Mouse (Mus musculus) lung, embryonic 16.5 days (tissue): ENCODE data around the gene Dock9. TPM values are rescaled to one million over a fixed set of nuclear protein-coding genes. Genes with fewer than 3 reads are reported as not detected.

ENCODE experiments used
- ATAC-seq: fragments of 200-750 bp; cut with Nextera tagmentation; 2 replicates; pipeline ENCODE4 v1.8.0; 2017; ENCODE audit warnings: low read depth, mild to moderate bottlenecking, moderate library complexity
- H3K27ac ChIP-seq: fragments of 300-500 bp; sonication (generic); 2 replicates; pipeline ENCODE4 v1.5.1; 2014; ENCODE audit warnings: mild to moderate bottlenecking, control low read depth, low read length
- H3K27me3 ChIP-seq: fragments of 300-500 bp; sonication (generic); 2 replicates; pipeline ENCODE4 v1.6.1; 2014; ENCODE audit warnings: low read depth, low read length, mixed read lengths; ENCODE audit not compliant: control insufficient read depth, insufficient read depth
- H3K36me3 ChIP-seq: fragments of 300-500 bp; sonication (generic); 2 replicates; pipeline ENCODE4 v1.6.1; 2014; ENCODE audit warnings: low read length; ENCODE audit not compliant: control insufficient read depth, insufficient read depth
- H3K4me1 ChIP-seq: fragments of 300-500 bp; sonication (generic); replicated peaks from 2 replicates; pipeline ENCODE4 v1.6.1; 2014; ENCODE audit warnings: low read length, mixed read lengths; ENCODE audit not compliant: control insufficient read depth, insufficient read depth
- H3K4me2 ChIP-seq: fragments of 300-500 bp; sonication (generic); 2 replicates; pipeline ENCODE4 v1.6.1; 2014; ENCODE audit warnings: low read depth, low read length, control low read depth
- H3K4me3 ChIP-seq: fragments of 300-500 bp; sonication (generic); 2 replicates; pipeline ENCODE4 v1.5.1; 2014; ENCODE audit warnings: mild to moderate bottlenecking, low read length, control low read depth
- H3K9ac ChIP-seq: fragments of 300-500 bp; sonication (generic); 2 replicates; pipeline ENCODE4 v1.6.1; 2014; ENCODE audit warnings: low read length, control low read depth
- H3K9me3 ChIP-seq: fragments of 300-500 bp; sonication (generic); 2 replicates; pipeline ENCODE4 v1.6.1; 2016; ENCODE audit warnings: low read length; ENCODE audit not compliant: control insufficient read depth
- WGBS: fragments of 180-500 bp; shearing (Covaris S2); extraction: QIAGEN DNeasy Blood & Tissue Kit; methylation state at CpG from one replicate; pipeline ENCODE4 v1.1.7; 2014; 5-methylcytosine and 5-hydroxymethylcytosine counted together
- polyA plus RNA-seq: library from polyadenylated mRNA; unstranded; fragments of >200 nt; fragmentation: Nextera tagmentation; extraction: Ambion mirVana; gene quantifications from 2 replicates; pipeline ENCODE4 v1.2.1, GENCODE M21; 2015

Dock9 gene
- 14.3 and 15.1 TPM in 2 replicates for polyA plus RNA-seq

DNA sequence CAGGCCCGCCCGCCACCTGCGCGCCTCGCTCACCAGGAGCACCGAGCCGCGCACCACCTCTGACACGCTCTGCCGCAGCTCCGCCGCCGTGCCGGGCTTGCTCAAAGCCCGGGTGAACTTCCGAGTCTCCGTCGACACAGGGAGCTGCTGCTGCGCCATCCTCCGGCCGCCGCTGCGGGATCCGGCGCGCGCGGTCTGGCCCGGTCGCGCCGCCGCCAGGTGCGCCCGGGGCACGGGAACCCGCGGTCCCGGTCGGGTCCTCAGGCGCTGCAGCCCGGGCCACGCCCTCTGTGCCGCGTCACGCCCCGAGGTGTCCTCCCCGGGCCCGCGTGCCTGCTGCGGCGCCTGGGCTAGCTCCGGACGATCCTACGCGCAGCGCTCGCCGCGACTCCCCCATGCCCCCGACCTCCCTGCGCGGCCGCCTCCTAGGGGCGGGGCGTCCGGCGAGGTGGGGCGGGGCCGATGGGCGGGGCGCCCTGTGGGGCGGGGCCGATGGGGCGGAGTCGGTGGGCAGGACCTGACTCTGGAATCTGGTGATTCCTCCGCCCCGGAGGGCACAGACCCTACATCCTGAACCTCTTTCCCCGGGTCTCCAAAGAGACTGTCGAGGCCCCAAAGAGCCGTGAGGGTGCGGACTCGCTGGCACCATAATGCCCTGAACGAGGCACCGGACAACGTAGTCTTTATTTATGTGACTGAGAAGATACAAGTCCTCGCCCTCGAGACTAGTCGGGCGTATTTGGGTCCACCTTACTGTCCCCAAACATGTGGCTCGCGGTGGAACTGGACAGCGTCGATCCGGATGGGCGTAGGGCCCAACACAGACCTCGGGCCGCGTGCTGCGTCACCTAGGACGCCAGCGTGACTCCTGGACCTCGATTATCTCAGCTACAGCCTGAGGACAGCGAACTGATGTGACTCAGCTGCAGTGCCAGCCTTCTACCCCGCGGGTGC, at the start of gene Dock9:
TSS of gene Dock9 (minus strand) at position 381 of the 954 bp plus-strand sequence.
- peak; percentile 95 for ATAC-seq
- Histone ChIP-seq H3K27me3 (peaks cover 5% of the 10 kb centered on the region), H3K4me1 (peaks cover 7% of the 10 kb centered on the region), H3K4me3 (peak within 1 kb of the TSS; percentile 79), H3K4me2 (peak within 1 kb of the TSS; percentile 100), H3K9ac (peak within 1 kb of the TSS; percentile 81), H3K9me3 (no peaks in the 10 kb centered on the region), H3K27ac (peak within 1 kb of the TSS; percentile 94), H3K36me3 (no peaks in the 10 kb centered on the region)
- WGBS = under 1% methylated on average over 78 of the region's 106 CpGs

DNA sequence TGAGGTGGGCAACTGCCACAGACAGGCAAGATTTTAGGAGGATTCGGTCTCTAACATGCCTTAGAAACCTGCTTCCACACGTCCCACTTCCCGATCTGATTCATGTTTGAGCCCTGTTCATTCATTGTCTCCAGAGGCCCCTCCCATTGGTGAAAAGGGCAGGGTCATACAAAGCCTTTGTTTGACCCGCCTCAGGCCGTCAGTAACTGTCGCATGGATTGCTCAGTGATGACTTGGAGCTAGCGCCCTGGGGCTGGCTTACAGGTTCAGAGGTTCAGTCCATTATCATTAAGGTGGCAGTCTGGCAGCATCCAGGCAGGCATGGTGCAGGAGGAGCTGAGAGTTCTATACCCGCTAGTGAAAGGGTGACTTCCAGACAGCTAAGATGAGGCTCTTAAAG, 46.8 kb upstream of the Dock9 start:
- Histone ChIP-seq H3K27me3 (no peaks in the 10 kb centered on the region), H3K4me2 (no peak overlapping the region), H3K9ac (no peak overlapping the region), H3K4me3 (no peak overlapping the region), H3K36me3 (no peaks in the 10 kb centered on the region), H3K27ac (no peak overlapping the region), H3K4me1 (no peaks in the 10 kb centered on the region), H3K9me3 (no peaks in the 10 kb centered on the region; the same call in 1 of the 2 replicates)
- 65% methylated on average over 8 of the region's 8 CpGs for WGBS
- no peak for ATAC-seq

DNA sequence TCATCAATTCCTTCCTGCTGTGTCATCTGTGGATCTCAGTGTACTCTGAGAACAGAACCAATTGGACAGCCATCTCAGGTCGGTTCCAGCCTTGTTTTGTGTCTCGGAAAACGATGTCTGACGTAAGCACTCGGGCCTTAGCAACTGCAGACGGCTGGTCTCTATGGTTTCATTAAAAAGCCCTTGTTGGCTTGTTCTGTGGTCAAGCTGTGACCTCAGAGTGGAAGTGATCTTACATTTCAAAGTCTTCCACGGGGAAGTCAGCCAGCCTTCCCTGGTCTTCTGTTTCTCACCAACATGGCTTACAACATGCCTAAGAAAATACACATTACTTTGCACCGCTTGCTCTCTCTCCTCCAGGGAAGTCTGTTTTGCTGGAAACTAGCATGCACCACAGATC, 42.6 kb upstream of the Dock9 start:
- ATAC-seq = no peak
- H3K27me3 ChIP-seq = no peaks in the 10 kb centered on the region
- H3K4me1 ChIP-seq = no peaks in the 10 kb centered on the region
- no peak overlapping the region for H3K27ac ChIP-seq
- no peak overlapping the region for H3K4me2 ChIP-seq
- 79% methylated on average over 8 of the region's 8 CpGs for WGBS
- H3K36me3 ChIP-seq = no peaks in the 10 kb centered on the region
- H3K4me3 ChIP-seq = no peak overlapping the region
- H3K9ac ChIP-seq = no peak overlapping the region
- H3K9me3 ChIP-seq = peaks cover 6% of the 10 kb centered on the region

- Histone ChIP-seq H3K27ac (no peak overlapping the region), H3K4me2 (no peak overlapping the region), H3K4me1 (no peaks in the 10 kb centered on the region), H3K36me3 (no peaks in the 10 kb centered on the region), H3K9me3 (peaks cover 6% of the 10 kb centered on the region), H3K9ac (no peak overlapping the region), H3K4me3 (no peak overlapping the region), H3K27me3 (no peaks in the 10 kb centered on the region)
- WGBS = 90% methylated on average over 4 of the region's 4 CpGs
- no peak for ATAC-seq
Observed at GRCm38 (mm10) chr14:121838161-121838560, 40.5 kb upstream of the Dock9 start.

DNA sequence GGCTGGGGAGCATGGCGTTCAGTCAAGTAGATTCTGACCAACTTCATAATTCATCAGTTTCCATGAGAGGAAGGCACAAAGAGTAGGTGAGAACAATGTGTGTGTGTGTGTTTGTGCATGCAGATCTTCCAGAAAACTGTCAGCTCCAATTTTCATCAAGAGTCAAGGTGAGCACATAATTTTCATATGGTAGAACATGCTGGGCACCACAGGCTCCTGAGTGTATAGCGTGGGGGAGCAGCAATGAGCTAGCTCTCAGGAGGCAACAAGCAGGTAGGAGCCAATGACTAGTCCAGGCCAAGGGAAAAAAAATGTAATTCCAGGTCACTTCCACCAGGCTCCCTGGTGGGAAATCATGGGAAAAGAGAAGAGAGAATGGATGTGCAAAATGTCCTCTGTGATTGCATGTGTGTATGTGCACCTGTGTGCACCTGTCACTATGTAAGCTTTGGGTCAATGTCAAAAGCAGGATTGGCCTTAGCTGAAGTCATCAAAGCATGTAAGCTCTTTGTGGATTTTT, 35.4 kb upstream of the Dock9 start:
- H3K9me3 ChIP-seq = peaks cover 5% of the 10 kb centered on the region; the same call in 1 of the 2 replicates
- H3K4me3 ChIP-seq = no peak overlapping the region
- H3K9ac ChIP-seq = no peak overlapping the region
- H3K4me1 ChIP-seq = no peaks in the 10 kb centered on the region
- no peak for ATAC-seq
- H3K36me3 ChIP-seq = no peaks in the 10 kb centered on the region
- H3K27ac ChIP-seq = no peak overlapping the region
- no peak overlapping the region for H3K4me2 ChIP-seq
- WGBS = 70% methylated on average over 2 of the region's 2 CpGs
- H3K27me3 ChIP-seq = no peaks in the 10 kb centered on the region

DNA sequence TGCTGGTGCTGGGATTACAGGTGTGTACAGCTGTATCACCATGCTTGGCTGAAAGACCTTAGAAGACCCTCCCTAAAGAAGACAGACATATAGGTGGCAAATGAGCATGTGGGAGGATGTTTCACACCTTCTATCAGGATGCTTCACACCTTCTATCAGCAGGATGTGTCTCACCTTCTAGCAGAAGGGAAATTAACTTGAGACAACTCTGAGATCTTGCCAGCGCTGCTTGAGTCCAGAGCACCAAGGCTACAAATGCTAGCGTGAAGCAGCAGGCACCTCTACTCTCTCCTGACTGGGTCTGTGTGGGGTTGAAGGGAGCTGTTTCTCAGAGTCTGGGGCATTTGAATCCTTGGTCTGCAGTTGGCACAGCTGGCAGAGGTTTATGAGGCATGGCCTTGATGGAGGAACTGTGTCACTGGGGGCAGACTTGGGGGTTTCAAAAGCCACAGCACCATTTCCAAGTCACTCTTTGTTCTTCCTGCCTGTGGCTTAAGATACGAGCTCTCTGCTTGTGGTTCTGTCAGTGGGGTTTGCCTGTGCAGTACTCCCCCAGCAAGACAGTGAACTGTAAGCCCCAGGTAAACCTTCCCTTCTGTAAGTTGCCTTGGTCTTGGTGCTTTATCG, 32.3 kb upstream of the Dock9 start:
- 78% methylated on average over 4 of the region's 4 CpGs for WGBS
- Histone ChIP-seq H3K4me3 (no peak overlapping the region), H3K27me3 (no peaks in the 10 kb centered on the region), H3K4me2 (no peak overlapping the region), H3K4me1 (peaks cover 7% of the 10 kb centered on the region), H3K36me3 (no peaks in the 10 kb centered on the region), H3K27ac (no peak overlapping the region), H3K9me3 (peaks cover 2% of the 10 kb centered on the region; the same call in 1 of the 2 replicates), H3K9ac (no peak overlapping the region)
- ATAC-seq = no peak

DNA sequence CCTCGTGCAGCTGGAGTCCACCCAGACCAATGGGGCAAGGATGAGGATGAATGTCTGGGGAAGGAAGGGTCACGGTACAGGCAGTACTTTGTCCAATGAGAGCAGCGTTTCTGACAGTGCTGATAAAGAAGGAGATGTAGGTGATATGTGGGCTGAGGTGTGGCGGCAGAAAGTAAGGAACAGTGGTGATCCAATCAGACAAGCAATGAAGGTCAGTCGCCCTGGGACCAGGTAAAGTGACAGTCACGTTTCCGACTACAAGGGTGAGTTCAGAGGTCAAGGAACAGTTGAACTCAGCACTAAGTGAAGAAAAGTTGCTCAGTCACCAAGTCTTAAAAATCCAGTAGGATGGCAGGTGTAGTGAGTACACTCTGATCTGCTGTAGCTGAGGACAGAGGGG, 29.5 kb upstream of the Dock9 start:
- Histone ChIP-seq H3K4me1 (peaks cover 15% of the 10 kb centered on the region), H3K9ac (no peak overlapping the region), H3K36me3 (no peaks in the 10 kb centered on the region), H3K4me3 (no peak overlapping the region), H3K27ac (no peak overlapping the region), H3K9me3 (peaks cover 2% of the 10 kb centered on the region; the same call in 1 of the 2 replicates), H3K4me2 (no peak overlapping the region), H3K27me3 (no peaks in the 10 kb centered on the region)
- no peak for ATAC-seq
- WGBS = 67% methylated on average over 7 of the region's 7 CpGs

- ATAC-seq = peak; percentile 47; the same call in 1 of the 2 replicates
- H3K27ac ChIP-seq = peak overlapping the region; percentile 47
- H3K9me3 ChIP-seq = peaks cover 2% of the 10 kb centered on the region; the same call in 1 of the 2 replicates
Observed at GRCm38 (mm10) chr14:121825521-121826445, 28.1 kb upstream of the Dock9 start.

More at GRCm38 (mm10) chr14:121825521-121826445, 28.1 kb upstream of the Dock9 start:
- Histone ChIP-seq H3K36me3 (no peaks in the 10 kb centered on the region), H3K9ac (no peak overlapping the region), H3K4me1 (peaks cover 15% of the 10 kb centered on the region), H3K4me2 (no peak overlapping the region), H3K27me3 (no peaks in the 10 kb centered on the region), H3K4me3 (no peak overlapping the region)
- WGBS = 54% methylated on average over 10 of the region's 10 CpGs
